Mouse (Mus musculus) brain, embryonic 14.5 days (tissue): ENCODE measurements around the gene Capza1.

ENCODE experiments used
- CTCF ChIP-seq: fragments of 200-500 bp; IDR thresholded peaks from 2 replicates; pipeline ENCODE4 v1.5.1; 2012; ENCODE audit warnings: inconsistent platforms, mild to moderate bottlenecking, moderate library complexity, borderline replicate concordance; ENCODE audit not compliant: insufficient read depth, insufficient read length; ENCODE audit errors: extremely low read depth
- POLR2A ChIP-seq: fragments of 200-500 bp; IDR thresholded peaks from 2 replicates; pipeline ENCODE4 v1.6.1; 2012; ENCODE audit warnings: mild to moderate bottlenecking, inconsistent platforms, borderline replicate concordance; ENCODE audit not compliant: poor library complexity, insufficient read depth, insufficient read length, severe bottlenecking; ENCODE audit errors: extremely low read depth

GRCm38 (mm10) chr3:104791017-104791416 lies 73.3 kb downstream of the Capza1 start:
- no peak for TF ChIP-seq CTCF
- TF ChIP-seq POLR2A = no peak
